Mouse (Mus musculus) lung, postnatal 0 days (tissue): ENCODE measurements around the gene Mrpl2.

Experiments used
- CTCF ChIP-seq: IDR thresholded peaks from 2 replicates; pipeline ENCODE4 v1.5.1; 2016; ENCODE audit warnings: antibody characterized with exemption, mild to moderate bottlenecking
- EP300 ChIP-seq: IDR thresholded peaks from 2 replicates; pipeline ENCODE4 v1.6.1; 2016; ENCODE audit warnings: antibody characterized with exemption, mild to moderate bottlenecking, control low read depth

GRCm38 (mm10) chr17:46699245-46699644, 53.2 kb downstream of the Mrpl2 start:
- TF ChIP-seq CTCF (no peak), EP300 (no peak)
